Mouse (Mus musculus) induced T-regulatory cell, adult 2 months (primary cell): Measurements from ENCODE around the gene Ypel5.

ENCODE experiments used
- DNase-seq: peaks from one replicate; pipeline ENCODE4 v3.0.0-alpha.2; 2012; ENCODE audit warnings: low read depth

Ypel5 gene

DNA sequence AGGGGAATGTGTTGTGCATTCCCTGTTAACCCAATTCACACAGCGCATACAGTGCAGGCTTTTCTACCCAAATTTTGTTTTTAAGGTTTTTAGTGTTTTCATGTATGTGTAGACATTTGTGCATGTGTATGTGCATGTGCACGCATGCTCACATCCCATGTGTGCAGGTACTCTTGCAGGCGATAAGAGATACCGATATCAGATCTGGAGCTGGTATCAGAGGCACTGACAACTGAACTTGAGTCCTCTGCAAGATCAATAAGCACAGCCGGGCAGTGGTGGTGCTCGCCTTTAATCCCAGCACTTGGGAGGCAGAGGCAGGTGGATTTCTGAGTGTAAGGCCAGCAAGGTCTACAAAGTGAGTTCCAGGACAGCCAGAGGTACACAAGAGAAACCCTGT, 8.1 kb downstream of the Ypel5 start:
- no peak for DNase-seq

DNA sequence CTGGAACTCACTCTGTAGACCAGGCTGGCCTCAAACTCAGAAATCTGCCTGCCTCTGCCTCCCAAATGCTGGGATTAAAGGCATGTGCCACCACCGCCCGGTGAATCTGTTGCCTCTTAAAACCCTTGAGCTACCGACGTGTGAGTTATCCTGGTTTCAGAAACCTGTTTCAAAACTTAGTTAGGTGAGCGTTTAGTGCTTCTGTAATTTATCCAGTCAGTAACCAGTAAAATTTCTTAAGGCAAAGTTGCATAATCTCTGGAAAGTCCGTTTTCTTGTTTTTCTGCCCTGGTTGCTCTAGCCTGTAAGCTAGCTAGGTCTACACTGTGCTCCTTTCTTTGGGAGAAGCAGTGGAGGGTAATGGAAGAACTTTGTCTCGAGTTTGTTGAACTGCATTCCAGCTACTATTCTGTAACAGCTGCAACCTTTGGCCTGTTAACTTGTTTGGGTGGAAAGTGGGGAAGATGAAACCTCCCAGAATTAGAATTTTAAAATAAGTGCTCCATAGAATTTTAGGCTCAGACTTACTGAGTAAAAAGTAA, 8.8 kb downstream of the Ypel5 start:
- no peak for DNase-seq

DNA sequence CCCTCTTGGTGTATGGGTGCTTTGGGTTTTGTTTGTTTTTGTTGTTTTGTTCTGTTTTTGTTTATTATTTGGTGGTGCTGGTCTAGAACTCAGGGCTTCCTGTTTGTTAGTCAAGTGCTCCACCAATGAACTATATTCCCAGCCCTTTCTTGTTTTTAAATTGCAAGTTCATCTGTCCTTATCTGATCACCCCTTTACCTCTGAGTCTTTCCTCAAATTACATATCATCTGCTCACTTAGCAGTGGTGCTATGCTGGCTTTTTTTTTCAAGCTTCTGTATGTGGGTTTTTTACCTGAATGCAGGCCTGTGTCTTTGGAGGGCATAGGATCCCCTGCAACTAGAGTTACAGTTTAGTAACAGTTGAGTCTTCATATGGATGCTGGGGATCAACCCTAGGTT, 9.3 kb downstream of the Ypel5 start:
- DNase-seq = no peak

DNA sequence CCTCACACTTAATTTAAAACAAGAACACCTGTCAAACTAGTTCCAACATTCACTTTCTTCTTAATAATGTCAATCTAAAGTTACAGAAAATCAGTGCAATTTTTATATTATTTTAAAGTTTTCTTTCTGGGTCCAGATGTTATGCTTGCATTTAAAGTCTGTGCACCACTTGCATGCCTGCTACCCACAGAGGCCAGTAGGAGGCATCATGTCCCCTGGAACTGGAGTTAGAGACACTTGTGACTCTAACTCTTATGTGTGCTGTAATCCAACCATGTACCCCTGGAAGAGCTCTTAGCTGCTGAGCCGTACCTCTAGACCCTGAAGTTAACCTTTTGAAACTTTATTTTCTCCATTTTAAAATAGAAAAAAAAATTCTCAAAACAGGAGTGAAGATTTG, 19.0 kb downstream of the Ypel5 start:
- DNase-seq = no peak

DNA sequence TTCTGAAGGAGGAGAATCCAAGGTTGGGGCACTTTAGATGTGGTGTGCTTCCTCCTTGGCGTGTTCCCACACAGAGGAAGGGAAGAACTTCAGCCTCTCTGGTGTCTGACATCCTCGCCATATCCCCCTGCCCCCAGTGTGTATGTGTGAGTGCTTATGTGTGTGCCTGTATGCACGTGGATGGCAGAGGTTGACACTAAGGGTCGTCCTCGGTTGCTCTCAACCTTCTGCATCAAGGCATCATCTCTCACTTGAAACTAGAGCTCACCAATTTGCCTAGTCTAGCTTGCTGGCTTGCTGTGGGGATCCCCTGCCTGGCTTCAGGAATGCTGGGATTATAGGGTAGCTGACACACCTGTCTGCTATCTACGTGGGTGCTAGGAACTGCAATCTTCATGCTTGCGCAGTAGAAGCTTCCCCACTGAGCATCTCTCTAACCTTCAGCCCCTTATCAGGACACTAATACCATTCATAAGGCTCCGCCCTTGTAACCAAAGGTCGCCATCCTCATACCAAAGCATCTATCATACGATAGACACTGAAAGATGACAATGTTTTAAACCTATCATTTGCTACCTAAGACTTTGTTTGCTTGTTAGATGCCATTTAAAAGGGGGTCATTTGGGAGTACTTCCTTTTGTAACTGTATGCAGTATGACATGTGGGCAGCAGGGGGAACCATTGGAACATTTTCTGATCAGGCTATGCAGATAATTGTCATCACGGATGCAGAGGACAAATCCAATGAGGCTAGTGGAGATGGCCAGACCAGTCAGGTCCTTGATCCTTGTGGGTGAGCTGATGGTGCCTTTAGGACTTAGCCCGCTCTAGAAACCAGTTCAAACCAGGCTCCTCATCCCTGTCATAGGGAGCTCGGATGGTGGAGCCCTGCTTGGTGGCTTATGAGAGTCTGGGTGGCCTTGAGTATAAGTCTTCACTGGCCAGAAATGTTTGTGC, 21.7 kb downstream of the Ypel5 start:
- peak; percentile 85 for DNase-seq

DNA sequence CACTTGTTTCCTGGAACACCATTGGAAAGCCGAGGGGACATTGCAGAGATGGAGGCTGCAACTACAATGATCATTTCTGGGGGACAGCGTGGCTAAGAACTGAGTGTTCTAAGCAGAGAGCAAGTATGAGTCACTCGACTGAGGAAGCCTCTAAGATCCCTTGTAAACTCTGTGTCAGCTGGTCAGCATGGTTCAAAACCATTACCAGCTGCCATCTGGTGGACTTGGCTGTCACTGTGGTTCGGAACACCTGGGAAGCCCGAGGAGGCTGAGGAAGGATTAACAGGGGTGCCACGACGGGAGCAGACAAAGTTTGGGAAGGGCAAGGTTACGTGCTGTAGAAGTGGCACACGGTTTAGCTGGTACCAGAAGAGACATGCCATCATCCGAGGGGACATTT, 27.0 kb downstream of the Ypel5 start:
- no peak for DNase-seq

DNA sequence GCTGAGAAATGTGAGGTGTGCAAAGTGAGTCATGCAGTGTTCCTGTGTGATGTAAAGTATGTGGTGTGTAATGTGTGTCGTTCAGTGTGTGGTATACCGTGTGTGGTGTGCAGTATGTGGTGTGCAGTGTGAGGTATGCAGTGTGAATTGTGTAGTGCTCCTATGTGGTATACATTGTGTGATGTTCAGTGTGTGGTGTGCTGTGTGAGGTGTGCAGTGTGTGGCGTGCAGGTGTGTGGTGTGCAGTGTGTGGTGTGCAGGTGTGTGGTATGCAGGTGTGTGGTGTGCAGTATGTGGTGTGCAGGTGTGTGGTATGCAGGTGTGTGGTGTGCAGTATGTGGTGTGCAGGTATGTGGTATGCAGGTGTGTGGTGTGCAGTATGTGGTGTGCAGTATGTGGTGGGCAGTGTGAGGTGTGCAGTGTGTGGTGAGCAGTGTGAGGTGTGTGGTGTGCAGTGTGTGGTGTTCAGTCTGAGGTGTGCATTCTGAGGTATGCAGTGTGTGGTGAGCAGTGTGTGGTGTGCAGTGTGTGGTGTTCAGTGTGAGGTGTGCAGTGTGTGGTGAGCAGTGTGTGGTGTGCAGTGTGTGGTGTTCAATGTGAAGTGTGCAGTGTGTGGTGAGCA, 30.5 kb downstream of the Ypel5 start:
- DNase-seq = no peak

DNA sequence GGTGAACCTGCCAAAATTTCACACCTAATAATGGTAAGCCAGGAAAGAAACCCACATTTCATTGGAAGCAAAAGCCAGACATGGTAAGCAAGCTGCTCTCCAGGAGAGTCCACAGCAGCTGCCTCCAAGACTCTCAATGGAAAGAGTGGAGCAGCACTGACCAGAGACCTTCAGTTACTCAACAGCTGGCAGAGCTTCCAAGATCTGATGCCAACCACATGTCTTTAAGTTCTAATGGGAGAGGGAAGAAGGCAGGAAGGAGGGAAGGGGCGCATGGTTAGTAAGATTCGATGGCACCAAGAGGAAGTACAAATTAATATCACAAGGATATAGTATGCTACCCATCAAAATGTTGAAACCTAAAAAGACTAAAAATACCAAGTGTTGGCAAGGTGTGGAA, 31.9 kb downstream of the Ypel5 start:
- DNase-seq = no peak

DNA sequence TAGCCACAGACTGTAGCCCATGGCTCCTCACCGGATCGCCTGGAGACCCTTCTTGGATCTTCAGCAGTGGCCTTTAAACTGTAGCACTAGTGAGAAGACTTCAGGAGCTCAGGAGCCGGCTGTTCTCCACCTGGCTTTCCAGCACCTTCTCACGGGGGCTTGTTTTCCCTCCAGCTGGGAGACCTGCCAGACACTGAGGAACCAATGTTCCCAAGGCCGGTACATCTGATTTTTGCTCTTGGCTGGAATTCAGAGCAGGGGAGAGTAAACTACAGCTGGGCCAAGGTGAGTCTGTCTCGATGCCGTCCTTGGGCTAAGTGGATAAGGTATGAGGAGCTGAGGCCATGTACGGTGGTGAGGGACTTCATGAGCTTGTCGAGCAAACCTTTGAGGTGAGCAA, 42.7 kb downstream of the Ypel5 start:
- DNase-seq = no peak

DNA sequence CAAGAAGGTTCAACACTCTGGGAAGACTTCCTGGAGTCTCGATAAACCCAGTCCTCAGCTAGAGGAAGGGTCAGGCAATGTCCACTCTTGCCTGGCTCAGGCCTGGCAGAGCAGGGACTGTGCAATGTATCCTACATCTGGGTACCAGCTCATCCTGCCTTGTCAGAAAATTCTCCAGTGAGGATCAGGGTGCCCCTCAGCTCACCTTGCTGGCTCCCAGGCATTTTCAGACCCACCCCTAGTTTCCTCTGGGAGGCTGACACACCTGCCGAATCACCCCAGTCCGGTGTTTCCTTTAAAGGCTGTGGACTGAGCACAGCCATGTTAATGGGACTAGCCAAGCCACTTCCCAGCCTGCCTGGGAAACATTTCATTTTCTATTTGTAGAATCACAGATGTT, 43.9 kb downstream of the Ypel5 start:
- no peak for DNase-seq

DNA sequence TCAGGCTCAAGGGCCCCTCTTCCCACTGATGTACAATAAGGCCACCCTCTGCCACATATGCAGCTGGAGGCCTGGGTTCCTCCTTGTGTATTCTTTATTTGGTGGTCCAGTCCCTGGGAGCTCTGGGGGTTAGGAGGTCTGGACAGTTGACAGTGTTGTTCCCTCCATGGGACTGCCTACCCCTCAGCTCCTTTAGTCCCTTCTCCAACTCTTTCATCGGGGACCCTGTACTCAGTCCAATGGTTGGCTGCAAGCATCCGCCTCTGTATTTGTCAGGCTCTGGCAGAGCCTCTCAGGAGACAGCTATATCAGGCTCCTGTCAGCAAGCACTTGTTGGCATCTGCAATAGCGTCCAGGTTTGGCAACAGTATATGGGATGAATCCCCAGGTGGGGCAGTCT, 44.8 kb downstream of the Ypel5 start:
- no peak for DNase-seq

DNA sequence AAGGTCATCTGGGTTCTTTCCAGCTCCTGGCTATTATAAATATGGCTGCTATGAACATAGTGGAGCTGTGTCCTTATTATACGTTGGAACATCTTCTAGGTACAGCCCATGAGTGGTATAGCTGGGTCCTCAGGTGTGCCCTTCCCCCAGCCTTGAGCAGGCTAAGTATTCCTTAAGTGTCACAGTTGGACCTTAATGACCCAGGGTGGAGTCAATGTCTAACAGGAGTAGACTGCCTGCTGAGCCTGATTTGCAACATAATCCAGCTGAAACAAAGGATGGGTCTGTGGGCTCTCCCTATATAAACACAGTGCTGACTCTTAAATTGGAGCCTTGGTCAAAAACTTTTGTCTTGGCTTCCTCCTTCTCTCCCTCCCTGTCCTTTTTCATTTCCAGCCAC, 45.6 kb downstream of the Ypel5 start:
- no peak for DNase-seq

DNA sequence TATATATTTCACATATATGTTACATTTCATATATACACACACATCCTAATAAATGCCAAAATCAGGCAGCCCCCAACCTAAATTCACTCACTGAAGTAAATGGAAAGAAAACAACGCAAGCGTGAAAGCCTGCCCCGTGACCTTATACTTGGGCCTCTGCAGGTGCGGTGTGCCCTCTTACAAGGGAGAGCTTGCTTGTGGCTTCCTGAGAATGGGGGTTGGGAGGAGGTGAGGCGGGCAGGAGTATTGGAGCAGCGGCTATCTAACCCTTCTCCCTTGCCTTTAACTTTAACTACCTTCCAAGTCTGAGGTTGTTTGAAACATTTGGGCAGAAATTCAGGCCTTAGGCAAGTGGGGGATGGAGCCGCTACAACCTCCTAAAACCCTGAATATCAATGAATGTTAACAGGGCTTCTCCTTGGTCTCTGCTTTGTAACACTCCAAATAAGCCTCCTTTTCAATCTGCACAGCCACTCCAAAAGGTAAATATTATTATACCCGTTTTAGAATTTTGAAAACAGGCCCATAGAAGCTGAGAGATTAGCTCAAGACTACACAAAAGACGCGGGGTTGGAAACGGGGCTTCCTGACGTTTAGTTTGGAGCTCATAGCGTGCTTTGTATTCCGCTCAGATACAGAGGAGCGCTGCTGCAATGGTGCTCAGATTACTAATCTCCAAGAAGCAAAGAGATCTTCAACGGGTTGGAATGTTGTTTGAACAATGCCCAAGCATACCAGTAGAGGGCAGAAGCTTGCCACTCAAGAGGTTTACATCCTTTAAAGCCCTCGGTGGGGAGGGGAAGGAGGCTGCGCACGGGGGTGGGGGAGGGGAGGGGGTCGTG, 53.5 kb downstream of the Ypel5 start:
- peak; percentile 87 for DNase-seq

DNA sequence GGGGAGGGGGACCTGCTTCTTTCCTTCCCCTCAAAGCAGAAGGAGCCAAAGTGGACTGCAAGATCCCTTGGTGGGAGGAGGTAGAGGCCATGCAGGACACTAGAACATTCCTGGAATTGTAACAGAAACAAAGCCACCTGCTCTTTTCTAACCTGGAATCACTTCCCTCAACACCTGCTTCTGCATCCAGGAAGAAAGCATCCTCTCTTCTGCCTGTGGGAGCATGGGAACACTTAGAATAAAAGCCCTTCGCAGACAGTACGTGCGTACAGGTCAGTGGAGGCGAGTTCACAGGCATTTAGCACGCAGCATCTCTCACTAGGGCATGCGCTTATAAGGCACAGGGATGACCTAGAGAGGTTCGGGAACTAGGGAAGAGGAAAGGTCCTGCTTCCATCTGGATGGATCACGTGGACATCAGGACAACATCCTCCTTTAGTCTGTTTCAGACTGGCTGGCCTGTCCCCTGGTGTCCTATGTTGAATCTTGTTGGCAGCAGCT, 54.2 kb downstream of the Ypel5 start:
- peak; percentile 31 for DNase-seq

DNA sequence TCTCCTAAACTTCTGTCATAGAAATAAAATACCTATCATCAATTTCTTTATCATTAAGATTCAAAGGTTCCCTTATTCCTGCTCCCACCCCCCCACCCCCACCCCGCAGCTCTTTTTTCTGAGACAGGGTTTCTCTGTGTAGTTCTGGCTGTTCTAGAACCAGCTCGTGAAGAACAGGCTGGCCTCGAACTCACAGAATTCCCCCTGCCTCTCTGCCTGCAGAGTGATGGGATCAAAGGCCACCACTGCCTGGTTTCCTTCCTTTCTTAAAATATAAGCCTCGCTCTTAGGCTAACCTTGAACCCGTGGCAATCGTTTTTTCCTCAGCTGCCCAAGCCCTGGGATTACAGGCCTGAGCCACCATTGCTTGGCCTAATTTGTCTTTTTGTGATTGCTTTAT, 55.3 kb downstream of the Ypel5 start:
- DNase-seq = no peak

DNA sequence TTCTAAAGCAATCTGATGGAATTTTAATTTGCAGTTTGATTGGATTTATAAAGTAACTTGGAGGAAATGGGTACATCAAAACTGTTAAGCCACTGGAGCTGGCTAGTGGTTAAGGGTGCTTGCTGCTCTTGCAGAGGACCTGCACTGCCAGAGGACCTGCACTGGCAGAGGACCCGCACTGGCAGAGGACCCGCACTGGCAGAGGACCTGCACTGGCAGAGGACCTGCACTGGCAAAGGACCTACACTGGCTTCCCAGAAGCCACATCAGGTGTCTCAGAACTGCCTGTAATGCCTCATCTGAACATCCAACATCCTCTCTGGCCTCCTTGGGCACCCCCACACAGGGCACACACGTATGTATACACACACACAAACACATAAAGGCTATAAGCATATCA, 59.3 kb downstream of the Ypel5 start:
- no peak for DNase-seq

DNA sequence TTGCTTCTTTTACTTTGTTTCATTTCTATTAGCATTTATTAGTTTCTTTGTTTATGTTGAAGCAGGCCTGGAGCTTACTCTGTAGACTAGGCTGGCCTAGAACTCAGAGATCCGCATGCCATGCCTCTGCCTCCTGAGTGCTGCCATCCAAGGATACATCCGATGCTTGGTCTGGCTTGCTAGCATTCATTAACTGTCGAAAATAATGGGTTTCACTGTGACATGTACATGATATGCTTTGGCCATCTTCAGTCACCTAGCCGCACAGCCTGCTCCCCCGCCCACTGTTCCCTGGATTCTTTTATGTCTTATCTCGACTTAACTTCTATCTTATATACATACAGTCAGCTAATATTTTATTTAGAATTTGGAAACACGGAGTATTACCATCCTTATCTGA, 60.8 kb downstream of the Ypel5 start:
- no peak for DNase-seq

DNA sequence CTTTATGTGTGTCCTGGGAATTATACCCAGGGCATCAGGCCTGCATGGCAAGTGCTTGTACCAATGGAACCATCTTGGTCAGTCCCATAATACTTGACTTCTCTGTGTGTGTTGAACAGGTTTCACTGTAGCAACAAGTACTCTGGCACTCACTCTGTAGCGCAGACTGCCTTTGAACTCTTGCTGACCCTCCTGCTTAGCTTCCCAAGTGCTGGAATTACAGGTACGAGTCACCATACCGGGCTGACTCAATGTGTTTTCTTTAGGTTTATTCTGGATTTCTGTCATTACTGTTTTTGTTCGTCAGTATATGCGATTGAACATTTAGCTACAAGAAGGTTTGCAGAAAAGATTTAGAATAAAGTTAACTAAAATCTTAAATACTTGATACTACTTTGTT, 61.7 kb downstream of the Ypel5 start:
- no peak for DNase-seq

DNA sequence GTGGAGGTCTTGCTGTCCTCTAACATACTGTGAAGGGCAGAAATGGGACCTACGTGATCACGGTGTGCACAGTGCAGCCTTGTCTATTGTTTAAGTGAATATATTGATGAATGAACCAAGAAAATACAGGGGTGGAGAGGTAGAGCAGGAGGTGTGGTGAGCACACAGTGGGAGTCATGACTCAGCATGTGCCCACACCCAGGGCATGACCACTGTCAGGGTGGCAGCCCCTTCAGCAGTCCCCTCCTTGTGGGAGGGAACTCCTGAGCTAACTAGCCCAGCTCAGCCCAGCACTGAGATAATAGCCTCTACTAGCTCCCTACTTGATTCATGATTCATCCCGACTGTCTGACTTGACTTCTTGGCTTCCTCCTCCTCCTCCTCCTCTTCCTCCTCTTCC, 62.5 kb downstream of the Ypel5 start:
- no peak for DNase-seq
